Mouse (Mus musculus): ENCODE measurements at regions not wholly inside any gene's neighbourhood (a gene's known extent, or its start where the extent isn't known, plus 50 kb on each side); places are given as distances from the start of the nearest gene placed in this dataset.

- no peak for DNase-seq (ENCODE audit: low spot score in 2 of 2)
- intact Hi-C loops (cut with DNase I), result no loop called here
Observed at GRCm38 (mm10) chr4:75213176-75213476, 65.0 kb downstream of the Dmac1 start.

DNA sequence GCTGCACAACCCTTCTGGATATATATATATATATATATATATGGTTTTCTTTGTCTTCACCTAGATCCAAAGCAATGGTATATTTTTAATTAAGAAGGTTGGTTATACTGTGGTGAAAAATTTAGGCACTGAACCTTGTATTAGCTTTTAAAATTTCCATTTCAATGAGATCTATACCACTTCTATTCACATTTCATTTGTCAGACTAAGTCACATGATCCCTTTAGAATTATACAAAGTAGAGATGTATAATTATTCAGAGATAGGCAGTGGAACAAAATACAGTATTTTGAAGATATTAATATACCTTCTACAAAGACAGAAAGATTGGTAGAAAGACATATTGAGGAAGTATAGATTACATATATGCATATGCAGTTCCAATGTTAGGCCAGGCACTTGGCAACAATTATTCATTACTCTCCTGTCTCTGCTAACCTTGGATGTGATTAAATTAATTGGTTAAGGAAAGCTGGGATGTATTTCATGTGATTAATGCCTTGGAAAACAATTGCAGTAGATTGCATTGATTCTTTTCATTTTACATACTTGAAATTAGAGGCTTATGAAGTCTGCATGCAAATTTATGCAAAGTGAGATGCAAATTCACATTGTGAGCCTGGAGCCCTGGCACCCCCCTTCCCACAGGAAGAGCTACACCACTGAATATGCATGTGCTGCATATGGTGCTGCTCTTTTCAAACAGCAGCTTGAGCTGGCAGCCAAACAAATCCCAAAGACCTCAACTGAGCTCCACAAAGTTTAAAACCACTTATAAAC, 65.5 kb downstream of the Dmac1 start:
- intact Hi-C loops (cut with DNase I), result no loop called here
- peak; percentile 20 to 89 for DNase-seq (ENCODE audit: low spot score in 2 of 2)

All from left cerebral cortex, postnatal 25 days (tissue).